Mouse (Mus musculus) B cell, adult 2 months (primary cell): ENCODE measurements around the gene Morf4l1.
A peak's percentile ranks its signal among the peaks of the same experiment; 100 is the strongest.
"Not testable (repeated sequence)": the region's sequence is repeated elsewhere in the genome, so short reads cannot be mapped to it uniquely, and the experiment has no call there.

Experiments used
- DNase-seq, 2 experiments: peaks; one replicate each; pipeline ENCODE4 v3.0.0; 2022

The Morf4l1 gene

GRCm38 (mm10) chr9:90113651-90114566, 665 bp downstream of the Morf4l1 start:
- peak; percentile 93 for DNase-seq

GRCm38 (mm10) chr9:90113151-90113550, 1.4 kb downstream of the Morf4l1 start:
- peak; percentile 30 to 46 for DNase-seq

GRCm38 (mm10) chr9:90109386-90109785, 5.2 kb downstream of the Morf4l1 start:
- DNase-seq = no peak

- no peak for DNase-seq
These were observed 6.3 kb downstream of the Morf4l1 start for GRCm38 (mm10) chr9:90108272-90108671.

GRCm38 (mm10) chr9:90106915-90107314, 7.7 kb downstream of the Morf4l1 start:
- DNase-seq = no peak

- DNase-seq = no peak
These were observed 9.1 kb downstream of the Morf4l1 start for GRCm38 (mm10) chr9:90105462-90105861.

GRCm38 (mm10) chr9:90100760-90101159, 13.8 kb downstream of the Morf4l1 start:
- DNase-seq = no peak

GRCm38 (mm10) chr9:90098934-90099333, 15.6 kb downstream of the Morf4l1 start:
- peak; percentile 53 to 55 for DNase-seq

GRCm38 (mm10) chr9:90089339-90090104, 25.1 kb downstream of the Morf4l1 start:
- DNase-seq = no peak

GRCm38 (mm10) chr9:90087906-90088485, 26.6 kb downstream of the Morf4l1 start:
- DNase-seq = no peak

- no peak for DNase-seq
These were observed 29.7 kb downstream of the Morf4l1 start for GRCm38 (mm10) chr9:90084766-90085468.

- DNase-seq = no peak
These were observed 30.4 kb downstream of the Morf4l1 start for GRCm38 (mm10) chr9:90084152-90084551.

- no peak for DNase-seq
These were observed 31.6 kb downstream of the Morf4l1 start for GRCm38 (mm10) chr9:90082992-90083391.

- DNase-seq = not testable (repeated sequence)
These were observed 32.6 kb downstream of the Morf4l1 start for GRCm38 (mm10) chr9:90081961-90082360.

GRCm38 (mm10) chr9:90076849-90077461, 37.6 kb downstream of the Morf4l1 start:
- peak; percentile 90 for DNase-seq

GRCm38 (mm10) chr9:90076131-90076530, 38.4 kb downstream of the Morf4l1 start:
- no peak for DNase-seq

GRCm38 (mm10) chr9:90075336-90075735, 39.2 kb downstream of the Morf4l1 start:
- no peak for DNase-seq

GRCm38 (mm10) chr9:90070174-90070573, 44.4 kb downstream of the Morf4l1 start:
- DNase-seq = no peak

GRCm38 (mm10) chr9:90069485-90069884, 45.1 kb downstream of the Morf4l1 start:
- DNase-seq = no peak

GRCm38 (mm10) chr9:90068786-90069185, 45.8 kb downstream of the Morf4l1 start:
- DNase-seq = no peak

GRCm38 (mm10) chr9:90067341-90067740, 47.2 kb downstream of the Morf4l1 start:
- DNase-seq = no peak

GRCm38 (mm10) chr9:90060932-90061331, 53.6 kb downstream of the Morf4l1 start:
- peak in 1 of 2 experiments; percentile 23 for DNase-seq
